Mouse (Mus musculus): Measurements from ENCODE around the gene Treh.

The Treh gene

DNA sequence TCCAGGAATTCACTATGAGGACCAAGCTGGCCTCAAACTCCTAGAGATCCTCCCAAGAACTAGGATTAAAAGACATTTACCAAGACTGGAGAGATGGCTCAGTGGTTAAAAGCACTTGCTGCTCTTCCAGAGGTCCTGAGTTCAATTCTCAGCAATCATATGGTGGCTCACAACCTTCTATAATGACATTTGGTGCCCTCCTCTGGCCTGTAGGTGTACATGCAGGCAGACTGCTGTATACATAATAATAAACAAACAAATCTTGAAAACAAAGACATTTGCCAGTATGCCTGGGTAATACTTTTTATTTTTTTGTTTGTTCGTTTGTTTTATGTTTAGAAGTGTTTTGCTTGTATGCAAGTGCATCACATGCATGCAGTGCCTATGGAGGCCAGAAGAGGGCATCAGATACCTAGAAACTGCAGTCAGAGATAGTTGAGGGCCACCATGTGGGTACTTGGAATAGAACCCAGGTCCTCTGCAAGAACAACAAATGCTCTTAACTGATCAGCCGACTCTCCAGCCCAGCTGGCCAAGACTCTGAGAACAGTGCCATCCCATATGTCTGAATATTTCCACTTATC is 5.3 kb downstream of the Treh start:
- DNase-seq (ENCODE audit: low spot score): no peak

DNA sequence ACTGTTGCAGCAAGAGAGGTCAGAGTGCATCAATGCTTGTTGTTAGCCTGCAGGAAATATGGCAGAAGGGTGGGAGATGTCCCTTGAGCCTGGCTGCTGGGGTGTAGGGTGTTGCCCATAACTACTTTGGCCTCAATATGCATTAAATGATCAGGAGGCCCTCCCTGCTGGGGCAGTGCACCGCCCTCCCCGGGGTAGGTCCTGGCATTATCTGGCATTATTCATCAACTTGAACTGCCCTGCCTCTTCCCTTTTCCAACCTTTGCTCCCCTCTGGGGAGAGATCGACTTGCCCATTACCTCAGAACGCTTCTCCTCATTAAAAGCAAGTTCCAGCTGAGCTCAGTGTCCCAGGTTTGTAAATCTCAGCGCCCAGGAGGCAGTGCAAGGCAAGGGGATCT is 6.5 kb downstream of the Treh start:
- DNase-seq (ENCODE audit: low spot score): no peak

DNA sequence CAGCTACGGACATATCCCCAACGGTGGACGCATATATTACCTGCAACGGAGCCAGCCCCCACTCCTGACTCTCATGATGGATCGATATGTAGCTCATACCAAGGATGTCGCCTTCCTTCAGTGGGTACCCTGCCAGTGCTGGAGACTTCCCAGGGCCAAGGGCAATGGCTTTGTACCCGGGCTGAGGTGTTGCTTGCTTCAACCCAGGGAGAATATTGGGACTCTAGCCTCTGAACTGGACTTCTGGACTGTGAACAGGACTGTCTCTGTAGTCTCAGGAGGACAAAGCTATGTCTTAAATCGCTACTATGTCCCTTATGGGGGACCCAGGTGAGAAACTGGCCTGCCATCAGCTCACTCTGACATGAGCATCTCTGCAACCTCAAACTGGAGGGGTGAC is 10.0 kb downstream of the Treh start:
- no peak for DNase-seq (ENCODE audit: low spot score)

DNA sequence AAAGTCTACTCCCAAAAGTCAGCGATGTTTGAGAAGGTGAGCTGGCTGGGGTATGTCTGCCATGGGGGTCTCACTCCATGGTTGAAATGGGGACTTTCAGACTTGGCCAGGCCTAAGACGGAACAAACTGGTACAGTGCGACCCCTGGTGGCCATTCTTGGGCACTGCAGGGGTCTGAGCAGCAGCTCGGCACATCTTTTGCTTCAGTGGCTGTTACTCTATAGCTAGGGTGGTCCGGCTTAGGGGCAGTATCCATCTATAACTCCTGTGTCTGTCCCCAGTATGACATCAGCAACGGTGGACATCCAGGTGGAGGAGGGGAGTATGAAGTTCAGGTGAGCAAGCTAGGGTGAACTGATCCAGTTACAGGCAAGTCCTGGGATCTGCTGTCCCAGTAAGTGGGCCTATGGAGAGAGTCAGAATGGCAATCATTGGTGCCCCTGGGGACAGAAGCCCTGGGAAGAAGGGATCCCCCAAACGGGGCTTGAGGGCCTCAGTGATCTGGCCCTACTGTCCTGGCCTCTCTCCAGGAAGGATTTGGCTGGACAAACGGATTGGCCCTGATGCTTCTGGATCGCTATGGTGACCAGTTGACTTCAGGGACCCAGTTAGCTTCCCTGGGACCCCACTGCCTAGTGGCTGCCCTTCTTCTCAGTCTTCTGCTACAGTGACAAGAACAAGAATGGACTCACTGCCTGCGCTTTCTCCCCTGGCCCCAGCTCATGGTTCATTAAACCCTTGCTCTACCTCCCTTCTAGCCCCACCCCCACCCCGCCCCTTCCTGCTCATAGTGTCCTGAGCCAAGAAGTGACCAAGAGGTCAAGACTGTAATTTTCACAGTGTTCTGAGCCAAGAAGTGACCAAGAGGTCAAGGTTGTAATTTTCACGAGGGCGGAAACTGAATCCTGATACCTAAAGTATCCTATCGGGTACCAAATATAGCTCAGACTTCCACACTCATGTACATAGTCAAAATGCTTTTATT is 12.6 kb downstream of the Treh start:
- peak; percentile 56 for DNase-seq (ENCODE audit: low spot score)

DNA sequence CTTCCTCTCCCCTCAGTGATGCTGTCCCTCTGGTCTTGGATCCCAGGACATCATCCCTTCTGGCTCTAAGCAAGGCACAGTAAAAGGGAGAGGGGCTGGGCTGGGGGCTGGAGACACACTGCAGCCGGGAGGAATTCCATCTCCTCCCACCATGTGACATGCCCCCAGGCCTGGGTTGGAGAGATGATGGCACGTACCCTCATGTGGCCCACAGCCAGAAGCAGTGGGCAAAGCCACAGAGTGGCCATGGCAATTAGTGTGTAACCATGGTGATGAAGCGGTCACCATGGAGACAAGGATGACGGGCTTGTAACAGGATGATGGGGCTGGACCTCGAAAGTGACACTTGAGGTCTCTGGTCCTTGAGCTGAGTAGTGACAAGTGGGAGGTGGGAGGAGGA is 13.6 kb downstream of the Treh start:
- DNase-seq (ENCODE audit: low spot score): no peak

DNA sequence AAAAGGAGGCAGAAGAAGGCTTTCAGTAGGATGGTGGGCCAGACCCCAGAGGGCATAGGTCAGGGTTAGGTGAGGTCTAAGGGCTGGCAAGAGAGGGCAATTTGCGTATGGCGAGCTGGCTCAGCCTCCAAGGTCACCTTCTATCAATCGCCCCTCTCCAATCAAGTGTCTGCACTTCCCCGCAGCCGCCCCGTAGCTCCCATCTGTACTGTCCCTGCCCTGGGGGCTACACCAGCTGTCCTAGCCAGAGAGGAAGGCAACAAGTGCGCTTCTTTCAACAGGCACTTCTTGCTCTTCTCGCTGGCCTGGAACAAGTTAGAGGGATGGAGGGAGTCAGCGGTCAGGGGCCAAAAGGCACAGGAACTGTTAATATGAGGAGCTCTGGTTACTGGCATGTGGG is 15.0 kb downstream of the Treh start:
- DNase-seq (ENCODE audit: low spot score): no peak

DNA sequence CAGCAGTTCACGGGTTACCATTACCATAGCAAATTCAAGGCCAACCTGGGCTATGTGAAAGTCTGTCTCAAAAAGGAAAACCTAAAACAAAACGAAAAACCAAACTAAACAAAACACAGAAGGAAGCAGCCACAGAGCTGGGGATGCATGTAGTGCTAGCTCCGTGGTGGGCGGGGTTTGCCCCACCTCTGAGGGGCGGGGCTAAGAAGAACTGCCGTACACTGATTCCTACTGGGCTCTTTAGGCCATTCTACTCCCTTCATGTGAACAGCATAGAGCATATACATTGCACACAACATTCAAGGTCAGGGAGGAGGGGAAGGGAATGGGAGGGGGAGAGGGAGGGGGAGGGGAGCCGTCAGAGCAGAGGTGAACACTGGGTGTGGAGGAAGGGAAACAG is 17.6 kb downstream of the Treh start:
- DNase-seq (ENCODE audit: low spot score): no peak

DNA sequence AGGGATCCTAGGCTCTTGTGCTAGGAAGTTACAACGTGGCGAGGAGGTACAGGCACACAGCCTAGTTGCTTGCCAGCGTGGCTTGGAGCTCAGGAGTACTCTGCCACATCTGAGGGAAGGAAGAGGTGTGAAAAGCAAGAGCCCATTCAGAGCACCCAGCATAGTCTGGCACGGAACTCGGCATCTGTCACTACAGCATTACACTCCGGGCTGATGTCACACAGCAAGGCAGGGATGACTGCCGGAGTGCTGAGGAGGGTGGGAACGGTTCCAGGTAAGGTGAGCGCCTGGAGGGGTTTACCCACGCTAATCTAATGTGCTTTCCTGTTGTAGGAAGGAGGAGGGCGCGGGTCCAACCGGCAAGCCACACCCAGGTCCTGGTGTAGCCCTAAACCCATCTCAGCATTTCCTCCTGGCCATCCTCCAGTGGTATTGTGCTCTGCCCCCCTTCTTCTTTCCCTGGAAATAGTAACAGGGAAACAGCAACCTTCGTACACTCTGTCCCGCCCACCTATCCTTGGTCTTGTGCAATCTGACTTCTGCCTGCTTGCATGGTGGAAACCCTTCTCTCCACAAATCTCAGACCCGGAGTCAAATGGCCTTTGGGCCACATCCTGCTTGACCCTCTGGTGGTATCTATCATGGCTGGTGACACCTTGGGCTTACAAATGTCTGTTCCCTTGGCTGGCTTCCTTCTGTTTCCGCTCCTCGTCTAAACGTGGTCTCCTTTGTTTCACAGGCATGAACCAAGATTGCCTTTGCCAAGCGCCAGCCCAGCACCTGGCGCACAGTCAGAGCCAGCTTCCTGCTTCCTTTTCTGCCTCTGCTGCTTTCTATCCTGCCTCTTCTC is 18.9 kb downstream of the Treh start:
- DNase-seq (ENCODE audit: low spot score): peak; percentile 38

DNA sequence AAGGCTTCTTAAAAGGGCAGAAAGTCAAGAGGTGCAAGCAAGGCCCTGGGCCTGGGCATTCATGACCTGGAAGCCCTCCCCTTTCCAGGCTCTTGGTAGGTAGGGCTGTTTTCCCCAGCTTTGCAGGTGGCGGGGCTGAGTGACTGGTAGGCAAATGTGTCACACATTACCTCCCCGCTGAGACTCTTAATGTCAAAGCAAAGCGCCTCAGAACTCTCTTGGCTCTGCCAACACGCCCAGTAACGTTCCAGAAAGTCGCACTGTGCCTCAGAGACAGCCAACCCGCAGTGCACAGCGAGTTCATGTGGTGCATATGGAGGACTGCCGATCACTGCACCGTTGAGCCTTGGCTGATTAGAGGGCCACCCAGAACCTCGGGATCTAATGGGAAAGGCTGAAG is 20.0 kb downstream of the Treh start:
- DNase-seq (ENCODE audit: low spot score): no peak

DNA sequence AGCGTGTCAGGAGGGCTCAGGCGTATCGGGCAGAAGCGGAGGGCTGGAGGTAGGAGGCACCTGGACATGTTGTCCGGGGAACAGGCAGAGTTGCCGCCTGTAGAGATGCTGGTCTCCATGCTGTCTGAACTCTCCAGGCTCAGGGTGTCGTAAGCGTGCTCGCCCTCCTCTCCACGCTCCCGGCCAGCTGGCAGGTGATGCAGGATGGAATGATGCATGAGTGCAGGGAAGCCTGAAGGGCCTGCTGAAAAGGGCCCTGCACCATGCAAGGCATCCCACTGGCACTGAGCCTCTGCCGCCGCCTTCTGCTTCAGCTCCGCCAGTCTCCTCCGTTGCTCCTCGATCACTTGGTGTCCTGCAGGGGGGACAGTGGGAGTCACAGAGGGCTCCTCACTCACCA is 24.8 kb downstream of the Treh start:
- DNase-seq (ENCODE audit: low spot score): no peak

DNA sequence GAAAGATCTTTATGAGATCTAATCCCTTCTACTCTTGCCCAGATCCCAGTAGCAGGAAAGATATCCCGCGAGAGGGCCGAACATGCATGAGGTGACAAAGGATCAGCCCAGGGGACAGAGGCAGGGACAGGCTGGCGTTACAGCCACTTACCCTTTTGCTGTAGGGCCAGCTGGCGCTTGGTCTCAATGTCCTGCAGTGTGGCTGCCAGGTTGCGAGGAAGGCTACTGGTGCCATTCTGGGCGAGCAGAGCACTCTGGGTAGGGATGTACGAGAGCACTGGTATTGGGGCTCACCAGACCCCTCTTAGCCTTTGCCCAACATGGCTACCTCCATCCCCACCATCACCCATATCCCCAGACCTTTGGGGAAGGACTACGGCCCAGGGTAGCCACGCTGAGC is 26.2 kb downstream of the Treh start:
- no peak for DNase-seq (ENCODE audit: low spot score)

DNA sequence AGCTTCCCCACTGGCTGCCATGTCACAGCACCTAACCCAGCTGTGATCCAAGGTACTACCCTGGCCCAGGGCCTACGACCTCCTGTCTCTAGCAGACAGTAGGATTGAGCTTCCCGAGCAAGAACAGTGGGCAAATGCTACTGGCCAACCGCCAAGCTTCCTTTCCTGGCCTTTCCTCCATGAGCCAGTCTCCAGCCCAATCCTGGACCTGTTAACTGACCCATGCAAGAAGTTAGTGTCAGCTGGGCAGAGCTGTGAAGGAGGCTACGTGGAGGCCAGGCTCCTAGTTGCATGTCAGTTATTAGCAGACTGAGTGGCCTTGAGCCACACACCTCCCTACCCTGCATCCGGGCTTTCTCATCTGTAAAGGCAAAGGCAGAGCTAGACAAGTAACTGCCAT is 26.7 kb downstream of the Treh start:
- no peak for DNase-seq (ENCODE audit: low spot score)

DNA sequence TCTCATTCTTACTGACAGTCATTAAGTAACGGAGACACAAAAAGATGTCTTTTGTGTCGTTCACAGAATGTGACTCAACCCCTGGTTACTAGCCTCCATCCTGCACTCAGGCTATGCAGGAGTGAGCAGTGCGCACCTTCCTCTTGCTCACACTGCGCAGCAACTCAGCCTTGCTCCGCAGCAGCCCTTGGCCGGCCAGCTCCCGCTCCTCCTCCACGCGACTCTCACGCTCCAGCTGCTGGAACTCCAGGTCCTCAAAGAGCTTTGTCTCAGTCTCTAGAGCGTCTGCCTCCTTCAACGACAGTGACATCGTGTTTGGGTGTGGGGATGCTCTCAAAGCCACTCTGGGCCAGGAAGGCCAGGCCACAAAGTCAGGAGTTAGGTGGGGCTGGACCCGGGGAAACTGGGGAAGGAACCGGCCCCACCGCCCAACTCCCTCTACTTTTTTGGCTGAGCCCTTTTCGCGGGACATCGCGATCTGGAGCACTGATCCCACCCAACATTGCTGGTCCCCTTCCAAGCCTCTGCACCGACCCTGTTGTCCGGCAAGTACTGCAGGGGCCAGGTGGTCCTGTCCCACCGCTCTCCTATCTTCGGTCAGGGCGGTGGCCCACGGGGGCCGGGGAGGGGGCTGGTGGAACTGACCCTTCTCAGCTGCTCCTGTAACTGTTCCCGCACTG is 34.9 kb downstream of the Treh start:
- DNase-seq (ENCODE audit: low spot score): no peak

DNA sequence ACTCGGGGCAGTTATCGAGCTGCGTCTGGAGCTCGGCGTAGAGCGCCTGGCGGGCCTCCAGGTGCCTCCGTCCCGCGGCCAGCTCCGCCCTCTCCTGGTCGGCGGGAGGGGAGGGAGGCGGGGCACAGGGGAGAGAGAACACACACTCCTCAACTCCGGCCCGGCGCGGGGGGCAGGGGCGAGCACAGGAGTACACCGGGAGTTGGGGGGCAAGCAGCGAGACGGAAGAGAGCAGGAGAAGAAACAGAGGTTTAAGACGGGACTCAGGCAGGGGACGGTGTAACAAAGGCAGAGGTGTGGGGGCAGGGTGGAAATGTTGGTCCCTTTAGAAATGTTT is 35.4 kb downstream of the Treh start:
- DNase-seq (ENCODE audit: low spot score): peak; percentile 80

DNA sequence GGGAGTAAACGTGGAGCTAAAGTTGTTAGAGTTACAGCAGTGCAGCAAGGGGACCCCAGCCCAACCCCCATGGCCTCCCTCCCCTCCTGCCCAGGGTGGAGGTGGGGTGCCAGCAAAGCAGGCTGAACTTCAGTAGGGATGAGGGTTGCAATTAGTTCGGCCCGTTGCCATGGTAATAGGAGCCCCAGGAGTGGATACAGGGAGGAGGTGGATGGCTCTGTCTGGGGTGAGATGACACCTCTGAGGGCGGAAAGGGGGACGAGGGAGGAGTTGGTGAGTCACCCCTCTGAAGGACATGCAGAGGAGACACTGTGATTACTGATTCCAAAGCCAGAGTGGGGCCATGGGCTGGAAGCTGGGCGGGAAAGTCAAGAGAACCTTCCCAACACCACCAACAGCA is 35.9 kb downstream of the Treh start:
- no peak for DNase-seq (ENCODE audit: low spot score)

DNA sequence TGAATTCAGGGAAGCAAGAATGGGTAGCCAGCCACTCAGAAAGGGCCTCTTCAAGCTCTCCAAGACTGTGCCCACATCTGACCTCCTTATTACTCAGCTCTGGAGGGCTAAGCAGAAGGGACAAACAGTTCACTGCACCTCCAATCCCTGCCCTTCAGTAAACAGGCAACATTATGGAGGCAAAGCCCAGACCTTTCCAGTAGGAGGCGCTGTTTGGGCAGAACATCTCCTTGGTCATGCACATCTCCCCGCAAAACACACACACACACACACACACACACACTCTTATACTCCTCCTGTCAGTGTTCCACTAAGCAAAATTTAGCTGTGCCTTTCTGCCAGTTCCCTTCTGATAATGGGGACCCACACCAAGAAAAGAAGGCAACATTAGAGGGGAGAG is 36.6 kb downstream of the Treh start:
- no peak for DNase-seq (ENCODE audit: low spot score)

DNA sequence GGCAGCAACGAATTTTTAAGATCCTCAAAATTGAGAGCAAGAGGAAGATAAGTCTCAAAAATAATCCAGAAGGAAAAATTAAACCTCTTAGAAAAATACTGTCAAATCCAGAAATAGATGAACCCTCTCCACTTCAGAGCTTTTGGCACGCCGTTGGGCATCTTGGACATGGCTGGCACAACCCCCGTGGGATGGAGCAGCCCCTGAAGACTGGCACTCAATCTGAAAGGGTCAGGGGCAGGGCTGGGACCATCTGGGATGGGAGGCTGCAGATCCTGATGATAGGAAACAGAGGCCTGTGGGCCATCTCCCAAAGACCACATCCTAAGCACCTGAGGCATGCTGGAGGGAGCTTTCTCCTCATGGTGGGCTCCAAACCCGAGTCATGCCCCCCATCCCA is 37.2 kb downstream of the Treh start:
- no peak for DNase-seq (ENCODE audit: low spot score)

DNA sequence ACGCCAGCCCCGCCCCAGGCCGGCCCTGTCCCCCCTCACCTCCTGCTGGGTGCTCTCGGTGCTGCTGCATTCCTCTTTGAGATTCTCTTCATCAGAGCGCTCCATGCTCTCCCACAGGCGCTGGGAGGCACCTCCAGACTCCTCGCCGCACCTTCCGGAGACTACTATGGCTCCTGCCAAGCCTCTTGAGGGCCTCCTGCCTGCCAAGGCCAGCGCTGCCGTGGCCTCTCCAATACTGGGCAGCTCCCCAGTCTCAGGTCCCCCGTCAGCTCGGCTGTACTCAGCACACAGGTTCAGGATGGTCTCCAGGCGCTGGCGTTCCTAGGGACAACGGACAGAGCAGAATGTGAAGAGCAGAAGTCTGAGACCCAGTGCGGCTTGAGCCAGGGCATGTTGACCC is 38.6 kb downstream of the Treh start:
- no peak for DNase-seq (ENCODE audit: low spot score)

DNA sequence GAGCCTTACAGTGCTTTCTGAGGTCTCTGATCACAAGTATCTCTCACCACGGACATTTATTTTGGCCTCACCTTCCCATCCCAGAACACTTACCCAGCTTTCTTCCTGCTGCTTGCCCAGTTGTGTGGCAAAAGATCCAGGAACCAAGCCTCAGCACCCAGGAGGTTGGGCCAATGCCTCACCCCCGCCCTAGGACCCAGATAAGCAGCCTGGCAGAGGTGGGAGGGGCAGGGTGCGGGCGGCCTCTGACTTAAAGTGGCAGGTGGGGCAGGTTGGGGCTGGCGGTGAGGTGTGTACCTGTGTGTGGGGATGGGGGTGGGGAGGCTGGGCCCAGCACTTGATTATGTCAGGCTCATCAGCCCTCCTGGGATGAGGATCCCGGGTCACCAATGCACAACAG is 40.0 kb downstream of the Treh start:
- no peak for DNase-seq (ENCODE audit: low spot score)

DNA sequence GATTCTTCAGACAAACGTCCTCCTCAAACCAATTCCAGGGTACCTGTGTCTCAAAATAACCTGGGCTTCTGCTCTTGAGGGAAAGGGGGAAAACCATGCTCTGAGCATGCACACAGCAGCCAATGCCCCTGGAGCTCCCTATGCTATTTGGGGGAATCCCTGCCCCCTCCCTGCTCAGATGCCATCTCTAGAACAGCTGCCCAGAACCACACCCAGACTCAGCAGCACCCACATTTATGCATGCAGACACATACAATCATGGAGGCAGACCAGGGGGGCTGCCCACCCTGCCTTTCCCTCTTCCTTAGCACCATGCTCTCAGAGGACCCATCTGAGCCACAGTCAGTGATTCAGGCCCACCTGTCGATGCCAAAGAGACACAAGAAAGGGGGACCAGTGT is 40.5 kb downstream of the Treh start:
- DNase-seq (ENCODE audit: low spot score): no peak

DNA sequence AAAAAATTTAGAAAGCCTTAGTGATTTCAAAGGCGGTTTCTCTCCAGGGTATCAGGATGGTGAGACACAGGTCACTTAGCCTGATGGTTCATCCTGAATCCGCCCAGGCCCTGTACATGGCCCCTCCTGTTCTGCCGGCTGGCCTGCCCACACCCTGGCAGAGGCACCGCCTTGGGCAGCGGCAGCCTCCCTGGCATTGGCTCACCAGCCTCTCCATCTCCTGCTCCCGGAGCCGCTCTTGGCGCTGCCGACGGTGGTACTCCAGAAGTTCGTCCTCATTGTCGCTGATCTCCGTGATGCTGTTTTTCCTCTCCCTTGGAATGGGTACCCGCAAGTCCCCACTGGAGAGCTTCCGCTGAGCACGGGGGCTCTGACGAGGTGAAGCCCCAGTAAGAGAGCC is 42.1 kb downstream of the Treh start:
- no peak for DNase-seq (ENCODE audit: low spot score)

DNA sequence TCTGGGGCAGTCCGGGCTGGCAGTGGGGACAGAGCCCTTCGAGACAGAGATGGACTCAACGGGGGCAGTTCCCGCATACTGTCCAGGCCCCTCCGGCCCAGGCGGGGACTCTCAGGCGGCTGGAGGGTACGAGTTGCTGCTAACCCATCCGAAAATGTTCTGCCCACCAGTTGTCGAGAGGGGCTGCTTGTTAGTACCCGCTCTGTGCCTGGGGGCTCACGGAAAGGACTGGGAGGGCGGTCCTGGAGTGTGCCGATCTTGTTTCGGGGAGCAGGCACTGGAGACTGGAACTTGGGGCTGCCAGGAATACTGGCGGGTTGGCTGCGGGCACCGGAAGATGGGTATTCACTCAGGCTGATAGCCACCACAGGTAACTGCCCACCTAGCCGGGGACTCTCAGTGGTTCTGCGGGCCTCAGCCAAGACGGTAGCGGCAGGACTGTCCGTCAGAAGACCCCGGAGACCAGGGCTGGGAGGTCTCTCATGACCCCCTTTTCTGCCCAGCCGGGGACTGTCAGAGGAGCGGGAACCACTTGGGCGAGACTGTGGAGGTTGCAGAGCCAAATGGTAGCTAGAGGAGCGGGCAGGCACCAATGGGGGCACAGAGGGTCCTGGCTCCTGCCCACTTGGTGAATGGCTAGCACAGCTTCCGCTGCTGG is 42.8 kb downstream of the Treh start:
- no peak for DNase-seq (ENCODE audit: low spot score)
